Mouse (Mus musculus): ENCODE measurements around the gene Iffo1.

The Iffo1 gene

GRCm38 (mm10) chr6:125145001-125145400, at the start of gene Iffo1:
Gene Iffo1 (plus strand): TSS chr6:125145241.
- DNase-seq (ENCODE audit: low spot score) = peak; percentile 90

- DNase-seq (ENCODE audit: low spot score) = peak; percentile 91
These were observed 49.4 kb upstream of the Iffo1 start, which contains the start of gene Chd4 for GRCm38 (mm10) chr6:125095391-125096278. Gene Chd4 (plus strand): TSS chr6:125095981.

- DNase-seq (ENCODE audit: low spot score) = no peak
These were observed 48.8 kb upstream of the Iffo1 start for GRCm38 (mm10) chr6:125096279-125096596.

GRCm38 (mm10) chr6:125096597-125097345, 48.3 kb upstream of the Iffo1 start:
- no peak for DNase-seq (ENCODE audit: low spot score)

GRCm38 (mm10) chr6:125097346-125097689, 47.7 kb upstream of the Iffo1 start:
- no peak for DNase-seq (ENCODE audit: low spot score)

GRCm38 (mm10) chr6:125097951-125098350, 47.1 kb upstream of the Iffo1 start:
- DNase-seq (ENCODE audit: low spot score) = no peak

- DNase-seq (ENCODE audit: low spot score) = no peak
These were observed 46.5 kb upstream of the Iffo1 start for GRCm38 (mm10) chr6:125098513-125098912.

- no peak for DNase-seq (ENCODE audit: low spot score)
These were observed 45.5 kb upstream of the Iffo1 start for GRCm38 (mm10) chr6:125099421-125099971.

GRCm38 (mm10) chr6:125101444-125101843, 43.6 kb upstream of the Iffo1 start:
- no peak for DNase-seq (ENCODE audit: low spot score)

GRCm38 (mm10) chr6:125104223-125104622, 40.8 kb upstream of the Iffo1 start:
- DNase-seq (ENCODE audit: low spot score) = peak; percentile 95

GRCm38 (mm10) chr6:125107705-125108104, 37.3 kb upstream of the Iffo1 start:
- no peak for DNase-seq (ENCODE audit: low spot score)

- no peak for DNase-seq (ENCODE audit: low spot score)
These were observed 35.7 kb upstream of the Iffo1 start for GRCm38 (mm10) chr6:125109371-125109770.

- DNase-seq (ENCODE audit: low spot score) = no peak
These were observed 34.1 kb upstream of the Iffo1 start for GRCm38 (mm10) chr6:125110927-125111326.

GRCm38 (mm10) chr6:125112553-125112952, 32.5 kb upstream of the Iffo1 start:
- no peak for DNase-seq (ENCODE audit: low spot score)

GRCm38 (mm10) chr6:125119387-125119786, 25.7 kb upstream of the Iffo1 start:
- no peak for DNase-seq (ENCODE audit: low spot score)

- no peak for DNase-seq (ENCODE audit: low spot score)
These were observed 16.3 kb upstream of the Iffo1 start for GRCm38 (mm10) chr6:125128724-125129123.

- DNase-seq (ENCODE audit: low spot score) = no peak
These were observed 15.2 kb upstream of the Iffo1 start for GRCm38 (mm10) chr6:125129710-125130402.

- peak; percentile 93 for DNase-seq (ENCODE audit: low spot score)
These were observed 13.5 kb upstream of the Iffo1 start, which contains the start of gene Nop2 for GRCm38 (mm10) chr6:125131302-125132156. Gene Nop2 (plus strand): TSS chr6:125131909.

GRCm38 (mm10) chr6:125132470-125132869, 12.6 kb upstream of the Iffo1 start:
- no peak for DNase-seq (ENCODE audit: low spot score)

- peak; percentile 32 for DNase-seq (ENCODE audit: low spot score)
These were observed 7.9 kb upstream of the Iffo1 start for GRCm38 (mm10) chr6:125137002-125137671.

GRCm38 (mm10) chr6:125139747-125140146, 5.3 kb upstream of the Iffo1 start:
- no peak for DNase-seq (ENCODE audit: low spot score)

Data from c-Kit-positive CD71-positive TER-119-positive erythroid progenitor cells, embryonic 14.5 days (primary cell).